Mouse (Mus musculus): Measurements from ENCODE around the gene Fkbp2.
"Not testable (repeated sequence)": the region's sequence is repeated elsewhere in the genome, so short reads cannot be mapped to it uniquely, and the experiment has no call there.

Gene Fkbp2

GRCm38 (mm10) chr19:6991166-6991565 is 10.9 kb upstream of the Fkbp2 start:
- not testable (repeated sequence) for DNase-seq (ENCODE audit: low spot score)

GRCm38 (mm10) chr19:6990712-6991111 is 10.4 kb upstream of the Fkbp2 start:
- DNase-seq (ENCODE audit: low spot score), result no peak

DNA sequence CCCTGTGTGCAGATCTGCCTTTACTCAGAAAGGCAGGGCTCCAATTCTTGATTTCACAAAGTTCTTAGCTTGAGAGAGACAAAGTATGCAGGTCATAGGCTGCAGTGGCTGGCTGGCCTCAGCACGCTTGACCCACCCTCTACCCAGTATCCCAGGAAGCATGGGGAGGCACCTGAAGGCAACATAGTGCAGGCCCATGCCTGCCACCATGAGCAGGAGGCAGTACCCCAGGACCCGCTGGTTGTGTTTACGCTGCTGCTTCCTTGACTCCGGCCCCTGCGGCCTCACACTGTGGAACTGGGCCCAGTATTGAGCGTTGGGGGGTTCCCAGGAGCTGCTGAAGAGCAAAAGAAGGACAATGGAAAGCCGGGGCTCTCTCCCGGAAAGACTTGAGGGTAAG is 8.9 kb upstream of the Fkbp2 start:
- no peak for DNase-seq (ENCODE audit: low spot score)

DNA sequence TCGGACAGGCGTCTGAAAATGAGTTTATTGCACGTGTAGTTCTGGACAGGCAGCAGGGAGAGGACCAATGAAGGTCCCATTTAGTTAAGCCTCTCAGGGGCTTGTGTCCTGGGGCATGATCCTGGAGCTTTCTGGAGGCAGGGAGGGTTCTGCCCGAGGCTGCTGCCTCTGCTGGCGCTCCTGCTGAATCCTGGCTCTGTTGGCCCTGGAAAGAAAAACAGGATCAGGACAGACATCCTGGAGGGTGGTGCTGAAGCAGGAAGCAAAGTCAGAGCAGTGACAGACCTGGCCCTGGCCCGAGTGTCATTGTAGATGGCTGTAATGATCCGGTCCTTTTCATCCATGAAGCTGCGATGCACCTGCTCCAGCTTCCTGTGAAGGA is 7.6 kb upstream of the Fkbp2 start:
- no peak for DNase-seq (ENCODE audit: low spot score)

GRCm38 (mm10) chr19:6987061-6987903 is 7.0 kb upstream of the Fkbp2 start, which contains the start of gene Vegfb:
Gene Vegfb (minus strand): TSS chr19:6987651.
- no peak for DNase-seq (ENCODE audit: low spot score)

DNA sequence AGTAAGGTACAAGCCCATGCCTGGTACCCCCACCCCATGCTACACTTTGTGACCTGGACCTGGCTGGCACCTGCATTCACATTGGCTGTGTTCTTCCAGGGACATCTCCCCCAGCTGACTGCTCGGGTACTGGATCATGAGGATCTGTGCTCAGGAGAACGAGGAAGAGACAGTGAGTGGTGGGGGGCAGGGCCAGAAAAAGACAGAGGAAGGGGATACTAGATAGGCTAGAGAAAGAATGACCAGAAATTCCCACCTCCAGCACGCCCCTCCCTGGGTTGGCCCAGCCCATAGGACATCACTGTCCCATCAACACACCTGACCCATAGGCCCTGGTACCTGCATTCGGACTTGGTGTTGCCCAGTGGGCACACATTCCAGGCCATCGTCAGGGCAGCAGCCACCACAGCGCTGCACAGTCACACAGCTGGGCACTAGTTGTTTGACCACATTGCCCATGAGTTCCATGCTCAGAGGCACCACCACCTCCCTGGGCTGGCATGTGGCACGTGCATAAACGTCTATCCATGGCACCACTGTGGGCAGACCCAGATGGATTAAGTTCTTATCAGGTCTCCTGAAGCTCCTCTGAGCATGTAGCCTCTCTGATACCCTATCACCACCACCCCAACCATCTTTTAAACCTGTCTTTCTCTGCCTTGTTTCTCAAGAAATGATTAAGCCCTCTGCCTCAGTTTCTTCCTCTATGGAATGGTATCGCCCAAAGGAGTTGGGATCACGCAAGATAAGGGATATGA is 5.8 kb upstream of the Fkbp2 start:
- no peak for DNase-seq (ENCODE audit: low spot score)

DNA sequence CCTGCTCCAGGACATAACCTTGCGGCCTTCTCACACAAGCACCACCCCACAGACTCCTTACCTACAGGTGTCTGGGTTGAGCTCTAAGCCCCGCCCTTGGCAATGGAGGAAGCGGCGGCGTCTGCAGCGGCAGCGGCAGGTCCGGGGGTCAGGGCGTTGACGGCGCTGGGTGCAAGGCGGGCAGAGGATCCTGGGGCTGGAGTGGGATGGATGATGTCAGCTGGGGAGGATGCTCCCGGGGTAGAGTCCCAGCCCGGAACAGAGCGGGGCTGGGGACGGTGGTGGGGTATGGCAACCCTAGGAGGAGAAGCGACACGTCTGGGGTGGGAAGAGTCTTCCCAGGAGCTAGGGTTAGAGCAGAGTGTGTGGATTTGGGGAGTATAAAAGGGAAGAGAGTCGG is 5.0 kb upstream of the Fkbp2 start:
- DNase-seq (ENCODE audit: low spot score), result no peak

- no peak for DNase-seq (ENCODE audit: low spot score)
Observed at GRCm38 (mm10) chr19:6983621-6984020, 3.3 kb upstream of the Fkbp2 start.

DNA sequence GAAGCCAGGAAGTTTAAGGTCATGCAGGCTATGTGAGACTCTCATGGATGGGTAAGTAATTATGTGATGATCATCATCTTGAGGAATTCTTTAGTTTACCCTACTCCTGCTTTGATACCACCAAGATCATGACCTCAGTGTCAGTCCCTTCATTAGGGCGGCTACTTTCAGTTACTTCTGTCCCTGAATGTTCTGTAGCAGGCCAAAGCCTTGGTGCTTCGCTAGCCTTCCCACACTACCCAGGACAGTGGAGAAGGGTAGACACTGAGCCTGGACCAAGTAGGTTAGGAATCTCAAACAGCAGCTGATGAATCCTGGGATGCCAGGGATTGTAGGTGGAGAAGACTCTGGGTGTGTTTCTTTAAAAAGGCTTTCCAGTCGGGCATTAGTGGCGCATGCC is 1.2 kb upstream of the Fkbp2 start:
- no peak for DNase-seq (ENCODE audit: low spot score)

- DNase-seq (ENCODE audit: low spot score), result peak; percentile 99
Observed at GRCm38 (mm10) chr19:6979486-6980380, 568 bp downstream of the Fkbp2 start.

GRCm38 (mm10) chr19:6979001-6979479 is 1.3 kb downstream of the Fkbp2 start:
- no peak for DNase-seq (ENCODE audit: low spot score)

DNA sequence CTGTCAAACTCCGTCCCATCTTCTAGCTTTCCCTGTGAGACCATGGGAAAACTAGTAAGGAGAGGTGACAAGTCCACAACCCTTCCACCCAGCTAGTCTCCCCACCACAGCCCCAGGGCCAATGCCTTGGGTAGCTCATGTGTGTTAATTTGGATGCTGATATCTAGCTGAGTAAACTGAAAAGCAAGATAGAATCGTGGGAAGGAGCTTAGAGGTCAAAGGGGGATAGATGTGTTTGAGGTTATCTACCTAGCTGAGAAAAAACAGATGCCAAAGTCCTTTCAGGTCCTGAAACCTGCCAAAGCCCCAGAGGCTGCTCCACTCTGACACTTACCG is 1.7 kb downstream of the Fkbp2 start:
- DNase-seq (ENCODE audit: low spot score), result no peak

GRCm38 (mm10) chr19:6977759-6978638 is 2.3 kb downstream of the Fkbp2 start:
- DNase-seq (ENCODE audit: low spot score), result no peak

- peak; percentile 73 for DNase-seq (ENCODE audit: low spot score)
Observed at GRCm38 (mm10) chr19:6975537-6976521, 4.5 kb downstream of the Fkbp2 start, which contains the start of gene Plcb3. Gene Plcb3 (minus strand): TSS chr19:6976470.

GRCm38 (mm10) chr19:6974211-6975205 is 5.8 kb downstream of the Fkbp2 start, which contains the start of gene Ppp1r14b:
Gene Ppp1r14b (plus strand): TSS chr19:6974968.
- DNase-seq (ENCODE audit: low spot score), result peak; percentile 76

GRCm38 (mm10) chr19:6973581-6974190 is 6.6 kb downstream of the Fkbp2 start:
- DNase-seq (ENCODE audit: low spot score), result no peak

DNA sequence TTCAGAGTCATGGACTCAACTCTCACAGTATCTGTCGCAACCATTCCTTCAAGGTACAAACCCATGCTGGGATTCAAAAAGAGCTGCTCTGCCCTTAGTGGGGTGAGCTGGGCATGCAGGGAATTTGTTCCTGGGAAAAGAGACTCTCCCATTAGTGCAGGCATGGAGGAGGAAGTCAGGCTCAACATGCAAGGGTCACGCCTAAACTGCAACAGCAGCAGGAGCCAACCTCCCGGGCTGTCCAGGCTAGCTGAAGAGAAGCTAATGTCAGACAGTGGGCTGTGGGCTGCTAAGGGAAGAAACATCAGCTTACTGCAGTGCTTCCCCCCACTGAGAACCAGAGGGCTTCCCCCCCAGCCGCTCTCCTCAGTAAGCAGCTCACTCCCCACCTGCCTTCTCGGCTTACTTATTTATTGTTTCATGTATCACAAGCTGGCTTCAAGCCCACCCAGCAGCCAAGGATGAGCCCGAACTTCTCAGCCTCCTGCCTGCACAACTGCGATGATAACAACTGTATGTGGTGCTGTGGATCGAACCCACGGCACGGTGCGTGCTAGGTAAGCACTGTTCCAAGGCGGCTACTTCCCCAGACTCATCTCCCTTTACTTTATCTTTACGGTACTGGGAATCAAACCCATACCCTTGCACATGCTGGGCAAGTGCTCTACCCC is 7.9 kb downstream of the Fkbp2 start:
- no peak for DNase-seq (ENCODE audit: low spot score)

DNA sequence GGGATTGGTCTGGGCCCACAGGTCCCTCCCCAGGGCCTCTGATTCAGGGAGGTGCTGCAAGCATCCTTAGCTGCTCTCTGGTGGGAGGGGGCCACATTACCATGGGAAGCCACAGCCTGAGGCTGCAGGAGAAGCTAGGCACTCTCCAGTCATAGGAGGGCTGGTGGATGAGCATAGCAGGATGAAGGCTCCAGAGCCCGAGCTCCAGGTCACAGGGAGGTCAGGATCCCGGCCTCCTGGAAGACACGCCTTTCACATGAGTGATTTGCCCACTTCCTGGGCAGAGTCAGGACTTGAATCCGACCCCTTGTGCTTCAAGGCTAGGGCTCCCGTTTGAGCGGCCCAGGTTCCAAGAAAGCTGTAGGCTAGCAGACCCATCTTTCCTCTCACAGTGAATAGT is 8.7 kb downstream of the Fkbp2 start:
- no peak for DNase-seq (ENCODE audit: low spot score)
